Mouse (Mus musculus): ENCODE measurements at regions not wholly inside any gene's neighbourhood (a gene's known extent, or its start where the extent isn't known, plus 50 kb on each side); places are given as distances from the start of the nearest gene placed in this dataset.

DNA sequence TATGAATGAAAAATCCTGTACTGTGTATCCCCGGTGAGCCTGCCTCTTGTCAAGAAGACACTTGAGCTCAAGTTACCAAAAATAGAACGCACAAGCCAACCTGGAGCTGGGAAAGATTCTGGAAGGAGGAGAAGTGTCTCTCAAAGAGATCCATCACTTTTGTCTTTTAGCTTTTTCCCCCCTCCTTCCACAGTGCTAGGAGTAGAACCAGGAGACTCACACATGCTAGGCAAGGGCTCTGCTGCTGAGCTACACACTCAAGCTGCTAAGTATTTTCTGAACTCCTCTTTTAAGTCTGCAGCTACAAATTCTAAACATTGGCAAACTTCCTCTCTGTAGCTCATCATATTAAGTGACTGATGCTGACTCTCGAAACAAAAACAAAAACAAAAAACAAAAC, 176.2 kb upstream of the Atp5g3 start:
- no peak for TF ChIP-seq CTCF (IDR thresholded peaks at IDR 0.05; ENCODE audit: low read depth, low read length)
- no peak for TF ChIP-seq GATA1 (IDR thresholded peaks at IDR 0.05; ENCODE audit: borderline replicate concordance, low read length)
- TF ChIP-seq TAL1 (conservative IDR thresholded peaks at IDR 0.05; ENCODE audit: low read depth, low read length): no peak
